Mouse (Mus musculus) cerebellum, postnatal 25 days (tissue): ENCODE data around the gene Cnot10.
"Not testable (repeated sequence)": the region's sequence is repeated elsewhere in the genome, so short reads cannot be mapped to it uniquely, and the experiment has no call there.

ENCODE experiments used
- DNase-seq, 2 experiments: peaks; one replicate each; pipeline ENCODE4 v3.0.0; 2021; ENCODE audit warnings: mixed read lengths in 2 of 2

The Cnot10 gene

GRCm38 (mm10) chr9:114649371-114649770 lies 9.4 kb upstream of the Cnot10 start:
- no peak for DNase-seq

GRCm38 (mm10) chr9:114648472-114648871 lies 8.5 kb upstream of the Cnot10 start:
- not testable (repeated sequence) for DNase-seq

- DNase-seq = no peak
Measured at GRCm38 (mm10) chr9:114647506-114648432, 7.8 kb upstream of the Cnot10 start.

- DNase-seq = no peak
Measured at GRCm38 (mm10) chr9:114646556-114647505, 6.8 kb upstream of the Cnot10 start.

- DNase-seq = no peak
Measured at GRCm38 (mm10) chr9:114639186-114639748, 717 bp downstream of the Cnot10 start.

GRCm38 (mm10) chr9:114636751-114637150 lies 3.2 kb downstream of the Cnot10 start:
- no peak for DNase-seq

GRCm38 (mm10) chr9:114636150-114636549 lies 3.8 kb downstream of the Cnot10 start:
- no peak for DNase-seq

- DNase-seq = no peak
Measured at GRCm38 (mm10) chr9:114632331-114632730, 7.7 kb downstream of the Cnot10 start.

- DNase-seq = no peak
Measured at GRCm38 (mm10) chr9:114626726-114627125, 13.3 kb downstream of the Cnot10 start.

- DNase-seq = no peak
Measured at GRCm38 (mm10) chr9:114624178-114624577, 15.8 kb downstream of the Cnot10 start.

GRCm38 (mm10) chr9:114621149-114621548 lies 18.8 kb downstream of the Cnot10 start:
- DNase-seq = no peak

- DNase-seq = no peak
Measured at GRCm38 (mm10) chr9:114614176-114614953, 25.6 kb downstream of the Cnot10 start.

- DNase-seq = no peak
Measured at GRCm38 (mm10) chr9:114613026-114613425, 27.0 kb downstream of the Cnot10 start.

- DNase-seq = no peak
Measured at GRCm38 (mm10) chr9:114612566-114612965, 27.4 kb downstream of the Cnot10 start.

- DNase-seq = no peak
Measured at GRCm38 (mm10) chr9:114610266-114610665, 29.7 kb downstream of the Cnot10 start.

GRCm38 (mm10) chr9:114603876-114604540 lies 36.0 kb downstream of the Cnot10 start:
- peak; percentile 74 to 81 for DNase-seq

- DNase-seq = no peak
Measured at GRCm38 (mm10) chr9:114601096-114601495, 38.9 kb downstream of the Cnot10 start.

- peak in 1 of 2 experiments; percentile 15 for DNase-seq
Measured at GRCm38 (mm10) chr9:114585017-114585345, 55.0 kb downstream of the Cnot10 start.

- DNase-seq = peak in 1 of 2 experiments; percentile 20
Measured at GRCm38 (mm10) chr9:114584183-114585016, 55.6 kb downstream of the Cnot10 start.

GRCm38 (mm10) chr9:114583812-114584182 lies 56.2 kb downstream of the Cnot10 start:
- DNase-seq = peak; percentile 67 to 79

GRCm38 (mm10) chr9:114578646-114579045 lies 61.3 kb downstream of the Cnot10 start:
- no peak for DNase-seq
